Mouse (Mus musculus) forebrain, postnatal 0 days (tissue): ENCODE data around the gene Hps6. TPM values are rescaled to one million over a fixed set of nuclear protein-coding genes. Genes with fewer than 3 reads are reported as not detected.

Source experiments
- ATAC-seq: fragments of 200-750 bp; cut with Nextera tagmentation; 2 replicates; pipeline ENCODE4 v1.8.0; 2017; ENCODE audit warnings: mild to moderate bottlenecking, moderate library complexity
- DNase-seq: peaks from one replicate; pipeline ENCODE4 v3.0.0-alpha.2; 2015
- H3K27ac ChIP-seq: fragments of 300-500 bp; sonication (generic); 2 replicates; pipeline ENCODE4 v1.5.1; 2014; ENCODE audit warnings: low read depth, mild to moderate bottlenecking, antibody characterized with exemption, low read length, moderate library complexity, mixed read lengths
- H3K27me3 ChIP-seq: fragments of 300-500 bp; sonication (generic); 2 replicates; pipeline ENCODE4 v1.6.1; 2014; ENCODE audit warnings: mild to moderate bottlenecking, low read length, mixed read lengths; ENCODE audit not compliant: insufficient read depth
- H3K36me3 ChIP-seq: fragments of 300-500 bp; sonication (generic); 2 replicates; pipeline ENCODE4 v1.6.1; 2014; ENCODE audit warnings: mild to moderate bottlenecking, moderate library complexity; ENCODE audit not compliant: insufficient read depth
- H3K4me1 ChIP-seq: fragments of 300-500 bp; sonication (generic); 2 replicates; pipeline ENCODE4 v1.6.1; 2014; ENCODE audit warnings: antibody characterized with exemption; ENCODE audit not compliant: insufficient read depth
- H3K4me2 ChIP-seq: fragments of 300-500 bp; sonication (generic); 2 replicates; pipeline ENCODE4 v1.6.1; 2014; ENCODE audit warnings: low read depth, mild to moderate bottlenecking, moderate library complexity
- H3K4me3 ChIP-seq: fragments of 300-500 bp; sonication (generic); 2 replicates; pipeline ENCODE4 v1.5.1; 2014; ENCODE audit warnings: low read depth, low read length, mixed read lengths
- H3K9ac ChIP-seq: fragments of 300-500 bp; sonication (generic); 2 replicates; pipeline ENCODE4 v1.6.1; 2014; ENCODE audit warnings: mild to moderate bottlenecking
- H3K9me3 ChIP-seq: fragments of 300-500 bp; sonication (generic); 2 replicates; pipeline ENCODE4 v1.6.1; 2016; ENCODE audit warnings: low read length
- CTCF ChIP-seq: sonication (generic); IDR thresholded peaks from 2 replicates; pipeline ENCODE4 v1.5.1; 2016; ENCODE audit warnings: antibody characterized with exemption, control low read depth, low read depth
- WGBS: fragments of 180-500 bp; shearing (Covaris S2); extraction: QIAGEN DNeasy Blood & Tissue Kit; methylation state at CpG from one replicate; pipeline ENCODE4 v1.1.7; 2014; 5-methylcytosine and 5-hydroxymethylcytosine counted together
- polyA plus RNA-seq: library from polyadenylated mRNA; unstranded; fragments of >200 nt; fragmentation: Nextera tagmentation; extraction: Ambion mirVana; gene quantifications from 2 replicates; pipeline ENCODE4 v1.2.1, GENCODE M21; 2015
- total RNA-seq: library from RNA; depleted of rRNA; stranded (reverse); fragments of >200 nt; gene quantifications from 2 replicates; pipeline ENCODE4 v1.2.3, GENCODE M21; 2014

Gene Hps6
- total and polyA plus RNA-seq, 2 experiments from 2014 or later = 4.6 to 5.3 TPM

GRCm38 (mm10) chr19:46036477-46037242, 33.4 kb downstream of the Hps6 start:
- no peaks in the 10 kb centered on the region for H3K9me3 ChIP-seq
- peaks cover 37% of the 10 kb centered on the region for H3K4me1 ChIP-seq
- peaks cover 50% of the 10 kb centered on the region for H3K36me3 ChIP-seq
- H3K27ac ChIP-seq = peak overlapping the region; percentile 45; the same call in 1 of the 2 replicates
- DNase-seq (no peak), ATAC-seq (no peak)
- peak overlapping the region; percentile 81 for H3K9ac ChIP-seq
- WGBS = 55% methylated on average over 13 of the region's 13 CpGs
- H3K4me2 ChIP-seq = peak overlapping the region; percentile 91
- H3K27me3 ChIP-seq = no peaks in the 10 kb centered on the region
- TF ChIP-seq CTCF = peak; percentile 34
- H3K4me3 ChIP-seq = peak overlapping the region; percentile 58

- H3K4me3 ChIP-seq = peak overlapping the region; percentile 58
- H3K4me1 ChIP-seq = peaks cover 39% of the 10 kb centered on the region
- H3K27ac ChIP-seq = peak overlapping the region; percentile 45; the same call in 1 of the 2 replicates
- TF ChIP-seq CTCF = no peak
- H3K27me3 ChIP-seq = no peaks in the 10 kb centered on the region
- ATAC-seq = no peak
- DNase-seq = no peak
- peak overlapping the region; percentile 81 for H3K9ac ChIP-seq
- H3K36me3 ChIP-seq = peaks cover 42% of the 10 kb centered on the region
- H3K4me2 ChIP-seq = peak overlapping the region; percentile 91
- H3K9me3 ChIP-seq = no peaks in the 10 kb centered on the region
- 7% methylated on average over 6 of the region's 6 CpGs for WGBS
Measured at GRCm38 (mm10) chr19:46037243-46037924, 34.1 kb downstream of the Hps6 start.

GRCm38 (mm10) chr19:46037925-46038850, 34.9 kb downstream of the Hps6 start:
- 3% methylated on average over 13 of the region's 13 CpGs for WGBS
- H3K9ac ChIP-seq = peak overlapping the region; percentile 81
- peaks cover 34% of the 10 kb centered on the region for H3K36me3 ChIP-seq
- H3K27ac ChIP-seq = peak overlapping the region; percentile 85
- peak overlapping the region; percentile 91 for H3K4me2 ChIP-seq
- no peak for ATAC-seq
- no peaks in the 10 kb centered on the region for H3K9me3 ChIP-seq
- no peaks in the 10 kb centered on the region for H3K27me3 ChIP-seq
- H3K4me3 ChIP-seq = peak overlapping the region; percentile 58
- DNase-seq = no peak
- TF ChIP-seq CTCF = no peak
- peaks cover 44% of the 10 kb centered on the region for H3K4me1 ChIP-seq

- WGBS = under 1% methylated on average over 11 of the region's 17 CpGs
- no peak for DNase-seq
- TF ChIP-seq CTCF = no peak
- no peaks in the 10 kb centered on the region for H3K27me3 ChIP-seq
- H3K4me1 ChIP-seq = peaks cover 50% of the 10 kb centered on the region
- H3K9ac ChIP-seq = peak overlapping the region; percentile 81
- peak overlapping the region; percentile 85 for H3K27ac ChIP-seq
- peak overlapping the region; percentile 58 for H3K4me3 ChIP-seq
- 0 out of 2 replicates have a peak, but pooled peaks have one; percentile 13 for ATAC-seq
- peaks cover 28% of the 10 kb centered on the region for H3K36me3 ChIP-seq
- no peaks in the 10 kb centered on the region for H3K9me3 ChIP-seq
- peak overlapping the region; percentile 91 for H3K4me2 ChIP-seq
Measured at GRCm38 (mm10) chr19:46038851-46039260, 35.5 kb downstream of the Hps6 start.

GRCm38 (mm10) chr19:46039478-46039877, 36.2 kb downstream of the Hps6 start:
- TF ChIP-seq CTCF = no peak
- peak overlapping the region; percentile 58 for H3K4me3 ChIP-seq
- ATAC-seq = peak; percentile 81
- H3K4me1 ChIP-seq = peaks cover 53% of the 10 kb centered on the region
- H3K27ac ChIP-seq = peak overlapping the region; percentile 85
- peak; percentile 93 for DNase-seq
- peaks cover 22% of the 10 kb centered on the region for H3K36me3 ChIP-seq
- H3K9me3 ChIP-seq = no peaks in the 10 kb centered on the region
- 1% methylated on average over 20 of the region's 30 CpGs for WGBS
- peak overlapping the region; percentile 81 for H3K9ac ChIP-seq
- H3K4me2 ChIP-seq = peak overlapping the region; percentile 91
- no peaks in the 10 kb centered on the region for H3K27me3 ChIP-seq

- 27% methylated on average over 14 of the region's 14 CpGs for WGBS
- Histone ChIP-seq H3K27me3 (no peaks in the 10 kb centered on the region), H3K9ac (peak overlapping the region; percentile 81), H3K36me3 (peaks cover 13% of the 10 kb centered on the region), H3K4me2 (peak overlapping the region; percentile 91), H3K4me3 (peak overlapping the region; percentile 58), H3K9me3 (no peaks in the 10 kb centered on the region), H3K27ac (peak overlapping the region; percentile 85), H3K4me1 (peaks cover 53% of the 10 kb centered on the region)
- no peak for DNase-seq
- TF ChIP-seq CTCF = no peak
- no peak for ATAC-seq
Measured at GRCm38 (mm10) chr19:46040149-46040902, 37.0 kb downstream of the Hps6 start.
